Mouse (Mus musculus) monocyte, adult 5-6 weeks (primary cell): Measurements from ENCODE around the gene Klf8. TPM values are rescaled to one million over a fixed set of nuclear protein-coding genes. Genes with fewer than 3 reads are reported as not detected.
A peak's percentile ranks its signal among the peaks of the same experiment; 100 is the strongest.
"Not testable (repeated sequence)": the region's sequence is repeated elsewhere in the genome, so short reads cannot be mapped to it uniquely, and the experiment has no call there.

ENCODE experiments used
- ATAC-seq: fragments of 153-309, 156-312 bp; replicated peaks from 2 replicates; pipeline ENCODE4 v1.8.0; 2017; ENCODE audit warnings: mild to moderate bottlenecking; ENCODE audit not compliant: low TSS enrichment, insufficient number of reproducible peaks, severe bottlenecking, poor library complexity, low FRiP score
- total RNA-seq: library from RNA; stranded (forward); fragments of 200-1000, 200-491, 200-594 nt; gene quantifications from 3 replicates; pipeline ENCODE4 v1.2.3, GENCODE M21; 2017

Klf8 gene
- total RNA-seq, result 0.38 to 2.5 TPM (median 1.2 TPM) in 3 replicates

DNA sequence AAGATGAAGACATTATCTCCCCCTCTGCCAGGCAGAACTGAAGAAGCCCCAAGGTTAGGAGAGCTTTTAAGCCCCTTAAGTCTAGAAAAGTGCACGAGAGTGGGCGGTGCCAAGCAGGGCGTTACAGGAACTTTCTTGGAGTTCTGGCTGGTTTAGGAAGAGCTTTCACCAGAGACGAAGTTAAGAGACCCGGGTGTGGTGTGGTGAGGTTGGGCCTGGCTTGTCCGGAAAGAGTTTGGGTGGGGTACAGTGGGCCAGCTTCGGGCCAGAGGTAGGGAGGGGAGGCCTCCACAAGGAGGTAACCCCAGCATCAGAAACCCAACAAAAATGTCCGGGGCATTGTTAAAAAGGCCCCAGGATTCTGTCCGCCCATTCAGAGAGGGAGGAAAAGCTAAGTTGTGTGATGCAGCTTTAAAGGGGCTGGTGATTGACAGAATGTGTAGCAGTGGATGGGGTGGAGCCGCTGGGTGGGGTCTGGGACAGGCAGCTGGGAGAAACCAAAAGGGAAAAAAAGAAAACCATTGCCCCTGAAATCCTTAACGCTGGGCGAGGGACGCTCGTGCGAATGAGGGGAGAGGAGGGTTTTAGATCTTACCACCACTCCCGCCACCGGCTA is at the start of gene Klf8:
Gene Klf8, plus strand, starts transcription at position 163 of the 616 bp plus-strand sequence.
- ATAC-seq, result no peak

DNA sequence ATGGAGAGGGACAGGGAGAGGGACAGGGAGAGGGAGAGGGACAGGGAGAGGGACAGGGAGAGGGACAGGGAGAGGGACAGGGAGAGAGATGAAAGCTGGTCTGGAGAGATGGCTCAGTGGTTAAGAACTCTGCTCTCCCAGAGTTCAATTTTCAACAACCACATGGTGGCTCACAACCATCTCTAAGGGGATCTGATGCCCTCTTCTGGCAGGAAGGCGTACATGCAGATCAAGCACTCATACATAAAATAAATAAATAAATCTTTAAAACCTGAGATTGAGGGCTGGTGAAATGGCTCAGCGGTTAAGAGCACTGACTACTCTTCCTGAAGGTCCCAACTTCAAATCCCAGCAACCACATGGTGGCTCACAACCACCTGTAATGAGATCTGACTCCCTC is 38.1 kb upstream of the Klf8 start:
- ATAC-seq, result not testable (repeated sequence)

DNA sequence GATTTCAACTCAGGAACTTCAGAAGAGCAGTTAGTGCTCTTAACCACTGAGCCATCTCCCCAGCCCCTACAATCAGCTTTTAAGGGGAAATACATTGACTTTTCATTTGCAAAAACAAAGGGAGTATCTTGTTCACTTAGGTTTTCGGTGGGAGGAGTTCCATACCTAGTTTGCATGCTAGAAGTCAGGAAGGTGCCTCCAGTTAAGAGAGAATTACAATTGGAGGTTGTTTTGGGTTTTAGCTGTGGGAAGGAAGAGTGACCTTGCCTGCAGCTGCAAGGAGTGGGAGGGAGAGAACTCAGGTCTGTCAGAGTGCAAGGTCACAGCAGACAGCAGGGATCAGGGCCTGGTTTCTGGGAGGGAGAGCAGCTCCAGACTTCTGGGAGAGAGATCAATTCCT is 26.2 kb upstream of the Klf8 start:
- ATAC-seq, result no peak

DNA sequence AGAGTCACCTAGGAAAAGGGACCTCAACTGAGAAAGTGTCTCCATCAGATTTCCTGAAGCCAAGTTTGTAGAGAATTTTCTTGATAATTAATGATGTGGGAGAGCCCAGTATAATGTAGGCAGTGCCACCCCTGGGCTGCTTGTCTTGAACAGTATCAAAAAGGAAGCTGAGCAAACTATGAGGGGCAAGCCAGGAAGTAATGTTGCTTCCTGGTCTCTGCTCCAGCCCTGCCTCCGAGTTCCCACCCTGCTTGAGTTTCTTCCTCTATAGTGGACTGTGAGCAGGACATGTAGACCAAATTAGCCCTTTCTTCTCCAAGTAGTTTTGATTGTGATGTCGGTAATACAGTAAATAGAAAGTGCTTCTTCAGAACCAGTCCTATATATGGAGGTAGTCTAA is 6.0 kb upstream of the Klf8 start:
- ATAC-seq, result no peak

DNA sequence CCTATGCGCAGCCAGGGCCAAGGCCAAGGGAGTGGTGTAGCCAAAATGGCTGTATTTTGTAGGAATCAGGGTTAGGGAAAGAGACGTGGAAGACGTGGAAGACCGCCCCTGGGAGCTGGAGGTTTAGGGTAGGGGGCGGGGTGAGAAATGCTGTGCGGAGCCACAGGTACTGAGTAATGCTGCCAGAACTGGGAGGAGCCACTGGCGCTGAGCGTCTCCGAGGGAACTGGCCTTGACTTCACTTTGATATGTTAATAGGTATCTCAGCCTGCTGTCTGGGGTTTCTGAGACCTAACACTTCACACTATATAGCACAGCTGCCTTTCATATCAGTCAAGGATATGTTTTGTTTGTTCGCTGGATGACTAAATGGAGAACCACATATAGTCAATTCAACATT is 4.0 kb upstream of the Klf8 start:
- no peak for ATAC-seq

DNA sequence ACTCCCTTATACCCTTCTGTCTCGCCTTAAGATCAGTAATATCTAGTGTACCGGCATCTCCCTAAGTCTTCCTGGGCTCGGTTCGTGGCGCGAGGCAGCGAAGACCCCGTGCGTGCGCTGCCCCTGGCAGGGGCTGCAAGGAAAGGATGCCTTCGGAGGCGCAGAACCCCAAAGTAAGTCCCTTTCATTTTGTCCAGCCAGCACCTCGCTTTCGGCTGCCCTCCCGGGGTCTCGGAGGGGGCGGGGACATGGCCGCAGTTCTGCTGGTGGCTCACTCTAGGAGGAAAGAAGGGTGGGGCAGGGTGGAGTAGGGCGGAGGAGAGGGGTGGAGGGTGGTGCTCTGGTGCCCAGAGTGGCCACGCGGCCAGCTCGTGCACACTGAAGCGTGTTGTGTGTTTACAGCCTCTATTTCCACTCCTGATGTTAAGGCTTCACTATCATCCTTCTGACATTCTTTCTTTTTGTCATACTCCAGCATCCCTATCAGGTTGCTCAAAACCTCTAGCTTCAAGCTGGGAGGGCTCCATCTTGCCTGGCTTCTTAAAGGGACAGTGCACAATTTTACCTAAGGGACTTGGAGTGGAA is 746 bp downstream of the Klf8 start:
- 0 out of 2 replicates have a peak, but pooled peaks have one; percentile 35 for ATAC-seq

GRCm38 (mm10) chrX:153254256-153254655 is 17.0 kb downstream of the Klf8 start:
- ATAC-seq, result no peak

GRCm38 (mm10) chrX:153255504-153255903 is 18.2 kb downstream of the Klf8 start:
- no peak for ATAC-seq

DNA sequence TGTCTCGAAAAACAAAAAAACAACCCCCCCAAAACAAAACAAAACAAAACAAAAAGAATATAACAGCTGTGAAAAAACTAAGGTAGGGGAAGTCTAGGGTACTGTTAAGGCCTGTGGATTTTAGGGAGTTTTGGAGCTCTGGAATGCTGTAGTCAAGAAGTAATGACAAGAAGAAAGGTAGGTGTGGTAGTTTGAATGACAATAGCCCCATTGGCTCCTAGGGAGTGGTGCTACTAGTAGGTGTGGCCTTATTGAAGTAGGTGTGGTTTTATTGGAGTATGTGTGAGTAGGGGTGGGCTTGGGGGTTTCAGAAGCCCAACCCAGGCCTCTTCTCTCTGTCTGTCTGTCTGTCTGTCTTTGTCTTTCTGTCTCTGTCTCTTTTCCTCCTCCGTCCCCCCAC is 44.9 kb downstream of the Klf8 start:
- no peak for ATAC-seq

DNA sequence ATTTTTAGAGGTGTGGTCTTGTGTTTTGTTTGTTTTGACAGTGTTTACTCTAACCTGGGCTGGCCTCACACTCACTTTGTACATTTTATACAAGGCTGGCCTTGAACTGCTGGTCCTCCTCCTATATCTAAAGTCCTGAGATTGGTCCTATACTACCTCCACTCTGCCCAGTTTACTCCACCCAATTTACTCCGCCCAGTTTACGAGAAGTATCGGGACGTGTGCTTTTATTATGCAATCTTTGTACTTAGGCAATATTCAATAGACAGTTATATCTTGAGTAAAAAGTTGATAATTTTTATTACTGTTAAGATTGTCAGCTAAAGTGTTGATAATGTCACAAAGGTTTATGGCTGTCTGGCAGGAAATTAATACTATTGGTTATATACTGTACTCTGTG is 74.1 kb downstream of the Klf8 start:
- ATAC-seq, result no peak

- ATAC-seq, result no peak
These were observed 85.8 kb downstream of the Klf8 start for GRCm38 (mm10) chrX:153323105-153323504.

- not testable (repeated sequence) for ATAC-seq
These were observed 96.9 kb downstream of the Klf8 start for GRCm38 (mm10) chrX:153334140-153334539.

GRCm38 (mm10) chrX:153359331-153360215 is 122.3 kb downstream of the Klf8 start:
- peak; percentile 70 for ATAC-seq

- ATAC-seq, result no peak
These were observed 122.9 kb downstream of the Klf8 start for GRCm38 (mm10) chrX:153360216-153360590.

DNA sequence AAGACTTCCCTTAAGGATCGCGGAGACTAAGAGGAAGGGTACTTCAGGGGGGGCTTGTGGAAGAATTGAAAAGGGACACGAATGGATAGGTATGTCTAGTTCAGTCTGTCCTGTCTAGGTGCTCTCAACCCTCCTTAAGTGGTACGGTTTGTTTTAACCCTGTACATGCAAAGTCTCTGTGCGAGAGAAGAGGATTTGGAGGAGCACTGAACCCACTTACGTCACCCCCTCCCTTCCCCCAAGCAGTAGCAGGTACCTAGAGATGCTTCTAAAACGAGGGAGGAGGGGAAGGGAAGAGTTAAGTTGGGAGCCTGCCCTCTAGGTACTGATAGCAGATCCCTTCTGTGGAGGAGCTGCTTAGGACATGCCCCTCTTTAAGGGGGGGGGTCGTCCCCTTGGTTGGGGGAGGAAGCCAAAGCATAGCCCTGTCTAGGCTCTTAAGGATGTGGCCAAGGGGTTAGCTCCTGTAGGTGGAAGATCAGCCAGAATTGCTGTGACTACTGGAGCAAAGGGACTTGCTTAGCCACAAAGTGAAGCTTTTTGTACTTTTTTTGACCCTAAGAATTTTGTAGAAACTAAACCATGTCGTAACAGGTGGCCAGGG is 123.5 kb downstream of the Klf8 start:
- no peak for ATAC-seq

- ATAC-seq, result peak; percentile 63; the same call in 1 of the 2 replicates
These were observed 129.5 kb downstream of the Klf8 start for GRCm38 (mm10) chrX:153366754-153367153.

DNA sequence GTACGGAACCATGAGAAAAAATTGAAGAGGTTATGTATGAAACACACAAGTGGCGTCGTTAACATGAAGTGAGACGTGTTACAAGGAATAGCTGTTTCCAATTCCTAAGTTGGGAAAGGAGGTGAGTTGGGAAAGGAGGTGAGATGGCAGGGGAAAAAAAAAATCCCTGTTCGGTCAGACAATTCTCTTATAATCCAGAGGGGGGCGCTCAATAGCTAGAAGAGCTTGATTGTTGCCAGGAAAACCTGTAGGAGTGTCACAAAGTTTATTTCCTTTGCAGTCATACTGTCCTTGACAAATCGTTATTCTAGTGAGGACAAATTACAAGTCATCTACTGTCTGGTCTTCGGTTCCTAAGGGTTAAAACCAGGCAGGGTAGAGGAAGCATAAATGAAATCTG is 132.5 kb downstream of the Klf8 start:
- no peak for ATAC-seq

DNA sequence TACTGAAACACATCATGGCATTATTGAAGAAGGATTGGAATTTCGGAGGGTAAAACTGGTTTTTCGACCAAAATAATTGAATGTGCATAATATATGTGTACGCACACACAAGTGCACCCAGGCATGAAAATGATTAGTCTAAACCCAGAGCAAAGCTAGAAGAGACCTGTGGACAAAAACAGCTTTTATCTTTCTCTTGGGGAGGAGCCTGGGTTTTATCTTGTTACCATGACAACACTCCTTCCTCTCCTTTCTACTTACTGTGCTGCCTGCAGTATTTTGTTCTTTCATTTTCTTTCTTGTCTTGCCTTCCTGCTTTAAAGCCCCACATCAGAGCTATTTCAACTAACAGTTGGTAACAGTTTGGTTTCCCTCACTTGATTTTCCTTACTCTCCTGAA is 137.8 kb downstream of the Klf8 start:
- ATAC-seq, result no peak

GRCm38 (mm10) chrX:153381753-153382152 is 144.5 kb downstream of the Klf8 start:
- no peak for ATAC-seq
